In genomic region chr11:108947425-108948184, GRCm38 (mm10) we compare ENCODE assay signal across 9 mouse cellular contexts. TPM values are rescaled to one million over a fixed set of nuclear protein-coding genes. Genes with fewer than 3 reads are reported as not detected.
DNase-seq lines count a peak whose midpoint lies in the region; ATAC-seq lines count a peak whose summit lies in the region.
"Had no signal": no experiment of that assay in that cellular context is flagged by ENCODE, and none has a peak within 500 bp of the region (broad histone marks: within the 10 kb centered on the region; RNA-seq: fewer than 3 reads in every experiment).

No protein-coding gene starts in this region.

- WGBS in heart, embryonic 13.5 days: 65% methylated on average over 20 of the region's 20 CpGs
- WGBS in lung, embryonic 16.5 days: 49% methylated on average over 20 of the region's 20 CpGs

- no peak for ATAC-seq in heart, embryonic 13.5 days (ENCODE audit: extremely low read depth, insufficient number of reproducible peaks, low FRiP score, low TSS enrichment)
- peak; percentile 57 for ATAC-seq in lung, embryonic 16.5 days (ENCODE audit: low read depth)
- no peak for ATAC-seq in megakaryocyte, adult 5-6 weeks (ENCODE audit: poor library complexity, severe bottlenecking)

- no peaks in the 10 kb centered on the region for H3K9me3 ChIP-seq in heart, embryonic 13.5 days
- H3K9me3 ChIP-seq in lung, embryonic 16.5 days (ENCODE audit: control insufficient read depth, low read length): no peaks in the 10 kb centered on the region

- intact Hi-C loops in heart, postnatal 10 days (cut with DNase I): no loop called here

- no peak for DNase-seq in heart, postnatal 10 days
- DNase-seq in embryo, embryonic 11 days: peak; percentile 83
- peak; percentile 95 for DNase-seq in forelimb bud, embryonic 11.5 days (ENCODE audit: low read depth, low spot score)
- DNase-seq in thymus, postnatal 36 days: no peak
- no peak for DNase-seq in kidney, adult 9 months
- DNase-seq: spleen, adult 18-20 months had no signal

- peaks cover 70% of the 10 kb centered on the region for H3K36me3 ChIP-seq in heart, embryonic 13.5 days
- peaks cover 52% of the 10 kb centered on the region for H3K36me3 ChIP-seq in lung, embryonic 16.5 days (ENCODE audit: control insufficient read depth, insufficient read depth, low read length)

- no peak overlapping the region for H3K9ac ChIP-seq in heart, embryonic 13.5 days
- H3K9ac ChIP-seq in lung, embryonic 16.5 days (ENCODE audit: low read length): no peak overlapping the region

- H3K4me2 ChIP-seq in heart, embryonic 13.5 days: no peak overlapping the region
- H3K4me2 ChIP-seq in lung, embryonic 16.5 days (ENCODE audit: low read depth, low read length): no peak overlapping the region

- no peaks in the 10 kb centered on the region for H3K27me3 ChIP-seq in heart, embryonic 13.5 days (replicated peaks)
- H3K27me3 ChIP-seq in lung, embryonic 16.5 days (ENCODE audit: control insufficient read depth, insufficient read depth, low read depth, low read length): no peaks in the 10 kb centered on the region

- peaks cover 15% of the 10 kb centered on the region for H3K4me1 ChIP-seq in heart, embryonic 13.5 days
- H3K4me1 ChIP-seq in lung, embryonic 16.5 days (replicated peaks; ENCODE audit: control insufficient read depth, insufficient read depth, low read length): peaks cover 4% of the 10 kb centered on the region; the same call in 1 of the 2 replicates

- H3K27ac ChIP-seq in heart, embryonic 13.5 days (replicated peaks): peak overlapping the region; percentile 20; the same call in 1 of the 2 replicates
- peak overlapping the region; percentile 41 for H3K27ac ChIP-seq in lung, embryonic 16.5 days (ENCODE audit: low read length)

- H3K4me3 ChIP-seq in heart, embryonic 13.5 days: no peak overlapping the region
- H3K4me3 ChIP-seq in lung, embryonic 16.5 days (ENCODE audit: low read length): no peak overlapping the region

RNA-seq across cellular contexts. Expression of gene Axin2, which starts 27.5 kb away (rescaled TPM):
- polyA plus RNA-seq in heart, embryonic 13.5 days (2015; fragmentation: Nextera tagmentation; extraction: Ambion mirVana): 1.5 and 2.0 TPM in 2 replicates
- total RNA-seq in heart, postnatal 10 days (2021): 1 to 10 TPM; 5.4 to 6.0 TPM
- polyA plus RNA-seq in lung, embryonic 16.5 days (2015; fragmentation: Nextera tagmentation; extraction: Ambion mirVana): 7.8 and 8.5 TPM in 2 replicates
- total RNA-seq in megakaryocyte, adult 5-6 weeks (2015): 1.8 and 3.1 TPM in 2 replicates
- 1.3 and 1.5 TPM in 2 replicates for total RNA-seq in megakaryocyte, adult 5-6 weeks (2017)

Comparison
In these comparisons a context has a peak if more than half of its experiments do, and no peak if none do; other contexts are left out.
1. DNase-seq: peak in embryo, embryonic 11 days (single experiment) and forelimb bud, embryonic 11.5 days (single experiment); none in heart, postnatal 10 days (0 of 2), thymus, postnatal 36 days (0 of 2) and kidney, adult 9 months (single experiment).